Mouse (Mus musculus): Measurements from ENCODE around the gene Gm5737. TPM values are rescaled to one million over a fixed set of nuclear protein-coding genes. Genes with fewer than 3 reads are reported as not detected.

Gm5737 gene
- polyA plus RNA-seq, 1 experiment from 2014 or later = not detected

DNA sequence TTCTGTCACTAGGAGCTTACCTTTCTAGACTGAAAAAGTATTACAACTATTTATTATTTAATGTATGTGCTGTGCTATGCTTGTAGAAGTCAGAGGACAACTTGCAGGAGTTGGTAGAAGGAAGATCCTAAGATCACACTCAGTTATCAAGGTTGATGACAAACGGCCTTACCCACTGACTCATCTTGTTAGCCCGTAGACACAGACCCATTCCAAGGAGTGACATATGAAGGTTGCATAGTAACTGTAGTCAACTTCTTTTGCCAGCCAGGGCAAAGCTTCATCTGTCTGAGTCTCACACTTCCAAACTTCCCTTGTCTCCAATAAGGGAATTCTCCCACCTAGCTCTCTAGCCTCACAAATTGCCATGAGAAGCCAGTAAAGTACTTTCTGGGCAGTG is 54.5 kb downstream of the Gm5737 start:
- H3K4me2 ChIP-seq (ENCODE audit: low read depth, low read length) = no peak overlapping the region
- no peak overlapping the region for H3K27ac ChIP-seq (ENCODE audit: low read depth, low read length)
- no peaks in the 10 kb centered on the region for H3K27me3 ChIP-seq (ENCODE audit: control insufficient read depth, insufficient read depth, low read length)
- H3K4me3 ChIP-seq (ENCODE audit: low read depth, low read length) = no peak overlapping the region
- no peak for ATAC-seq (ENCODE audit: low read depth)
- no peaks in the 10 kb centered on the region for H3K9me3 ChIP-seq (ENCODE audit: control insufficient read depth, low read length)
- peaks cover 18% of the 10 kb centered on the region for H3K4me1 ChIP-seq (ENCODE audit: control insufficient read depth, insufficient read depth, low read length)
- 76% methylated on average over 2 of the region's 2 CpGs for WGBS
- H3K9ac ChIP-seq (replicated peaks; ENCODE audit: low read depth, low read length) = no peak overlapping the region
- no peaks in the 10 kb centered on the region for H3K36me3 ChIP-seq (ENCODE audit: control insufficient read depth, insufficient read depth, low read length)

GRCm38 (mm10) chr7:120867720-120868119 is 55.6 kb downstream of the Gm5737 start:
- H3K9ac ChIP-seq (replicated peaks; ENCODE audit: low read depth, low read length) = no peak overlapping the region
- H3K36me3 ChIP-seq (ENCODE audit: control insufficient read depth, insufficient read depth, low read length) = no peaks in the 10 kb centered on the region
- no peak overlapping the region for H3K4me2 ChIP-seq (ENCODE audit: low read depth, low read length)
- no peak overlapping the region for H3K27ac ChIP-seq (ENCODE audit: low read depth, low read length)
- H3K4me1 ChIP-seq (ENCODE audit: control insufficient read depth, insufficient read depth, low read length) = peaks cover 18% of the 10 kb centered on the region
- no peak overlapping the region for H3K4me3 ChIP-seq (ENCODE audit: low read depth, low read length)
- no peaks in the 10 kb centered on the region for H3K27me3 ChIP-seq (ENCODE audit: control insufficient read depth, insufficient read depth, low read length)
- no peak for ATAC-seq (ENCODE audit: low read depth)
- 82% methylated on average over 1 of the region's 1 CpGs for WGBS
- H3K9me3 ChIP-seq (ENCODE audit: control insufficient read depth, low read length) = no peaks in the 10 kb centered on the region

GRCm38 (mm10) chr7:120869883-120870282 is 57.7 kb downstream of the Gm5737 start:
- no peaks in the 10 kb centered on the region for H3K9me3 ChIP-seq (ENCODE audit: control insufficient read depth, low read length)
- H3K9ac ChIP-seq (replicated peaks; ENCODE audit: low read depth, low read length) = no peak overlapping the region
- peaks cover 10% of the 10 kb centered on the region for H3K4me1 ChIP-seq (ENCODE audit: control insufficient read depth, insufficient read depth, low read length)
- ATAC-seq (ENCODE audit: low read depth) = no peak
- WGBS = 54% methylated on average over 5 of the region's 5 CpGs
- H3K4me3 ChIP-seq (ENCODE audit: low read depth, low read length) = no peak overlapping the region
- no peak overlapping the region for H3K4me2 ChIP-seq (ENCODE audit: low read depth, low read length)
- no peaks in the 10 kb centered on the region for H3K36me3 ChIP-seq (ENCODE audit: control insufficient read depth, insufficient read depth, low read length)
- no peaks in the 10 kb centered on the region for H3K27me3 ChIP-seq (ENCODE audit: control insufficient read depth, insufficient read depth, low read length)
- no peak overlapping the region for H3K27ac ChIP-seq (ENCODE audit: low read depth, low read length)

GRCm38 (mm10) chr7:120870431-120871008 is 58.4 kb downstream of the Gm5737 start:
- H3K27me3 ChIP-seq (ENCODE audit: control insufficient read depth, insufficient read depth, low read length) = no peaks in the 10 kb centered on the region
- H3K36me3 ChIP-seq (ENCODE audit: control insufficient read depth, insufficient read depth, low read length) = no peaks in the 10 kb centered on the region
- ATAC-seq (ENCODE audit: low read depth) = no peak
- no peak overlapping the region for H3K4me2 ChIP-seq (ENCODE audit: low read depth, low read length)
- no peak overlapping the region for H3K4me3 ChIP-seq (ENCODE audit: low read depth, low read length)
- no peak overlapping the region for H3K27ac ChIP-seq (ENCODE audit: low read depth, low read length)
- no peaks in the 10 kb centered on the region for H3K9me3 ChIP-seq (ENCODE audit: control insufficient read depth, low read length)
- no peak overlapping the region for H3K9ac ChIP-seq (replicated peaks; ENCODE audit: low read depth, low read length)
- 58% methylated on average over 5 of the region's 5 CpGs for WGBS
- H3K4me1 ChIP-seq (ENCODE audit: control insufficient read depth, insufficient read depth, low read length) = peaks cover 6% of the 10 kb centered on the region

GRCm38 (mm10) chr7:120873083-120873482 is 60.9 kb downstream of the Gm5737 start:
- no peak overlapping the region for H3K9ac ChIP-seq (replicated peaks; ENCODE audit: low read depth, low read length)
- 81% methylated on average over 12 of the region's 12 CpGs for WGBS
- no peak for ATAC-seq (ENCODE audit: low read depth)
- no peaks in the 10 kb centered on the region for H3K9me3 ChIP-seq (ENCODE audit: control insufficient read depth, low read length)
- H3K4me1 ChIP-seq (ENCODE audit: control insufficient read depth, insufficient read depth, low read length) = no peaks in the 10 kb centered on the region
- no peaks in the 10 kb centered on the region for H3K36me3 ChIP-seq (ENCODE audit: control insufficient read depth, insufficient read depth, low read length)
- H3K27ac ChIP-seq (ENCODE audit: low read depth, low read length) = no peak overlapping the region
- H3K4me2 ChIP-seq (ENCODE audit: low read depth, low read length) = no peak overlapping the region
- no peak overlapping the region for H3K4me3 ChIP-seq (ENCODE audit: low read depth, low read length)
- H3K27me3 ChIP-seq (ENCODE audit: control insufficient read depth, insufficient read depth, low read length) = no peaks in the 10 kb centered on the region

DNA sequence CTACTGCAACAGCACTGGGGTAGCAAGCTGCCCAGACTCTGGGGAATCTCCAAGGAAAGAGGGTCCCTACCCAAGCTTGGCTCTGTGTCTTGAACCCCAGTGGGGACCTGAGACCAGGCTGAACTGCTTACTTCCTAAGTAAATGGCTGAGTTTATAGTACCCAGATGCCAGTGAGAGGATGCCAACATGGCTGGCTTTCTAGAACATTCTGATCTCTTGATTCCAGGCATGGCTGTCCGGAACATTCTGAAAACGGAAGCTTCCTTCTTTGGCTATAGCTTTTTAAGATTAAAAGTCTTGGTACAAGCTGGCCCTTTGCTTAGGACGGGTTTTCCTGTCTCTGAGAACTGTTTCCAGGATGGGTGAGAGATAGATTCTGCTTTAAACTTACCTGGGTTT is 61.9 kb downstream of the Gm5737 start:
- Histone ChIP-seq H3K9me3 (ENCODE audit: control insufficient read depth, low read length) (no peaks in the 10 kb centered on the region), H3K27ac (ENCODE audit: low read depth, low read length) (no peak overlapping the region), H3K4me2 (ENCODE audit: low read depth, low read length) (no peak overlapping the region), H3K9ac (replicated peaks; ENCODE audit: low read depth, low read length) (no peak overlapping the region), H3K27me3 (ENCODE audit: control insufficient read depth, insufficient read depth, low read length) (no peaks in the 10 kb centered on the region), H3K4me1 (ENCODE audit: control insufficient read depth, insufficient read depth, low read length) (no peaks in the 10 kb centered on the region), H3K36me3 (ENCODE audit: control insufficient read depth, insufficient read depth, low read length) (no peaks in the 10 kb centered on the region), H3K4me3 (ENCODE audit: low read depth, low read length) (no peak overlapping the region)
- 94% methylated on average over 3 of the region's 3 CpGs for WGBS
- no peak for ATAC-seq (ENCODE audit: low read depth)

GRCm38 (mm10) chr7:120874764-120875539 is 62.8 kb downstream of the Gm5737 start:
- Histone ChIP-seq H3K9ac (replicated peaks; ENCODE audit: low read depth, low read length) (no peak overlapping the region), H3K36me3 (ENCODE audit: control insufficient read depth, insufficient read depth, low read length) (peaks cover 1% of the 10 kb centered on the region; the same call in 1 of the 2 replicates), H3K4me2 (ENCODE audit: low read depth, low read length) (no peak overlapping the region), H3K4me1 (ENCODE audit: control insufficient read depth, insufficient read depth, low read length) (no peaks in the 10 kb centered on the region), H3K27ac (ENCODE audit: low read depth, low read length) (no peak overlapping the region), H3K9me3 (ENCODE audit: control insufficient read depth, low read length) (no peaks in the 10 kb centered on the region), H3K4me3 (ENCODE audit: low read depth, low read length) (no peak overlapping the region), H3K27me3 (ENCODE audit: control insufficient read depth, insufficient read depth, low read length) (no peaks in the 10 kb centered on the region)
- WGBS = 86% methylated on average over 7 of the region's 7 CpGs
- ATAC-seq (ENCODE audit: low read depth) = no peak

GRCm38 (mm10) chr7:120875540-120876388 is 63.6 kb downstream of the Gm5737 start:
- Histone ChIP-seq H3K4me3 (ENCODE audit: low read depth, low read length) (no peak overlapping the region), H3K9me3 (ENCODE audit: control insufficient read depth, low read length) (no peaks in the 10 kb centered on the region), H3K36me3 (ENCODE audit: control insufficient read depth, insufficient read depth, low read length) (peaks cover 9% of the 10 kb centered on the region), H3K27ac (ENCODE audit: low read depth, low read length) (no peak overlapping the region), H3K27me3 (ENCODE audit: control insufficient read depth, insufficient read depth, low read length) (no peaks in the 10 kb centered on the region), H3K4me1 (ENCODE audit: control insufficient read depth, insufficient read depth, low read length) (no peaks in the 10 kb centered on the region), H3K9ac (replicated peaks; ENCODE audit: low read depth, low read length) (no peak overlapping the region), H3K4me2 (ENCODE audit: low read depth, low read length) (no peak overlapping the region)
- WGBS = 70% methylated on average over 3 of the region's 3 CpGs
- no peak for ATAC-seq (ENCODE audit: low read depth)

DNA sequence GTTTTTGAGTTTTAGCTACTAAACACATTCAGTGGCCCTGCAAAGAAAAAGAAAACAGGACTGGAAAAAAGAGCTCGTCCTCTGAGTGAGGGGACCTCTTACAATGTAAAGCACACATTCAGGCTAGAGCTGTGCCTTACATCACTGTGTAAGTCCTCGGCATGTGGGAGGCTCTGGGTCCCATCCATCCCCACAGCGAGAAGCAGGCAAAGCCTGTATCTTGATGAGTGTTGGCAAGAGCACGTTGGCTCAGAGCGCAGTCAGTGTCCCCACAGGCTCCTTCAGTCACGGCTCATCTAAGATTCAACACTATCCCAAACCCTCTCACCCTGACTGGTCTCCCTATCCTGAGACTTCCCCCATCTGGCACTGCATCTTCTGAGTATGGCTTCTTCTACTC is 66.1 kb downstream of the Gm5737 start:
- H3K4me2 ChIP-seq (ENCODE audit: low read depth, low read length) = no peak overlapping the region
- no peak overlapping the region for H3K27ac ChIP-seq (ENCODE audit: low read depth, low read length)
- no peaks in the 10 kb centered on the region for H3K4me1 ChIP-seq (ENCODE audit: control insufficient read depth, insufficient read depth, low read length)
- no peak overlapping the region for H3K4me3 ChIP-seq (ENCODE audit: low read depth, low read length)
- ATAC-seq (ENCODE audit: low read depth) = no peak
- H3K27me3 ChIP-seq (ENCODE audit: control insufficient read depth, insufficient read depth, low read length) = no peaks in the 10 kb centered on the region
- peaks cover 10% of the 10 kb centered on the region for H3K36me3 ChIP-seq (ENCODE audit: control insufficient read depth, insufficient read depth, low read length)
- H3K9me3 ChIP-seq (ENCODE audit: control insufficient read depth, low read length) = no peaks in the 10 kb centered on the region
- H3K9ac ChIP-seq (replicated peaks; ENCODE audit: low read depth, low read length) = no peak overlapping the region
- WGBS = 63% methylated on average over 6 of the region's 6 CpGs

All from neural tube, embryonic 14.5 days (tissue).